Mouse (Mus musculus) erythroblast, embryonic 14.5 days (primary cell): ENCODE data around the gene Fer1l5. TPM values are rescaled to one million over a fixed set of nuclear protein-coding genes. Genes with fewer than 3 reads are reported as not detected.

Experiments used
- H3K27me3 ChIP-seq: 2 replicates; pipeline ENCODE4 v1.6.1; 2012; ENCODE audit warnings: inconsistent platforms; ENCODE audit not compliant: control insufficient read depth
- H3K36me3 ChIP-seq: 2 replicates; pipeline ENCODE4 v1.6.1; 2012; ENCODE audit warnings: mild to moderate bottlenecking, inconsistent platforms; ENCODE audit not compliant: control insufficient read depth
- H3K4me1 ChIP-seq: 2 replicates; pipeline ENCODE4 v1.6.1; 2012; ENCODE audit warnings: inconsistent platforms; ENCODE audit not compliant: control insufficient read depth
- H3K4me3 ChIP-seq: replicated peaks from 2 replicates; pipeline ENCODE3; 2012; ENCODE audit warnings: moderate library complexity, mild to moderate bottlenecking, inconsistent platforms
- H3K9me3 ChIP-seq: 2 replicates; pipeline ENCODE4 v1.6.1; 2012; ENCODE audit warnings: low read length, inconsistent platforms, mixed read lengths; ENCODE audit not compliant: control insufficient read depth
- GATA1 ChIP-seq: IDR thresholded peaks from 2 replicates; pipeline ENCODE4 v1.6.1; 2012; ENCODE audit warnings: low read length, inconsistent platforms, mixed read lengths
- TAL1 ChIP-seq: IDR thresholded peaks from 3 replicates; pipeline ENCODE4 v1.6.1; 2012; ENCODE audit warnings: low read length, inconsistent platforms, mixed read lengths
- polyA plus RNA-seq: library from polyadenylated mRNA; stranded (reverse); fragments of >175 nt; gene quantifications from 2 replicates; pipeline ENCODE4 v1.2.3, GENCODE M21; 2012

Gene Fer1l5
- polyA plus RNA-seq, 1 experiment = not detected

GRCm38 (mm10) chr1:36444471-36445464 lies 72.7 kb downstream of the Fer1l5 start, which contains the start of gene Lman2l:
Gene Lman2l, minus strand, starts transcription at chr1:36445271.
- Histone ChIP-seq H3K36me3 (peaks cover 17% of the 10 kb centered on the region), H3K9me3 (peaks cover 3% of the 10 kb centered on the region; the same call in 1 of the 2 replicates)
- TF ChIP-seq TAL1 (no peak), GATA1 (no peak)

GRCm38 (mm10) chr1:36445508-36445907 lies 73.4 kb downstream of the Fer1l5 start:
- TF ChIP-seq TAL1 (no peak), GATA1 (no peak)
- H3K36me3 ChIP-seq = peaks cover 17% of the 10 kb centered on the region
- peaks cover 3% of the 10 kb centered on the region; the same call in 1 of the 2 replicates for H3K9me3 ChIP-seq
- no peaks in the 10 kb centered on the region for H3K27me3 ChIP-seq
- H3K4me1 ChIP-seq = peaks cover 17% of the 10 kb centered on the region
- H3K4me3 ChIP-seq = peak overlapping the region; percentile 96

More at GRCm38 (mm10) chr1:36444471-36445464, 72.7 kb downstream of the Fer1l5 start, which contains the start of gene Lman2l:
- Histone ChIP-seq H3K4me3 (peak within 1 kb of the TSS; percentile 96), H3K27me3 (no peaks in the 10 kb centered on the region), H3K4me1 (peaks cover 17% of the 10 kb centered on the region)

GRCm38 (mm10) chr1:36446106-36446824 lies 74.2 kb downstream of the Fer1l5 start:
- Histone ChIP-seq H3K27me3 (no peaks in the 10 kb centered on the region), H3K9me3 (peaks cover 3% of the 10 kb centered on the region; the same call in 1 of the 2 replicates), H3K4me3 (no peak overlapping the region), H3K4me1 (peaks cover 17% of the 10 kb centered on the region), H3K36me3 (peaks cover 15% of the 10 kb centered on the region)
- TF ChIP-seq GATA1 (no peak), TAL1 (no peak)

- TF ChIP-seq GATA1 (no peak), TAL1 (no peak)
- no peaks in the 10 kb centered on the region for H3K27me3 ChIP-seq
- H3K9me3 ChIP-seq = peaks cover 3% of the 10 kb centered on the region; the same call in 1 of the 2 replicates
- peaks cover 17% of the 10 kb centered on the region for H3K4me1 ChIP-seq
- peaks cover 12% of the 10 kb centered on the region for H3K36me3 ChIP-seq
- no peak overlapping the region for H3K4me3 ChIP-seq
These were observed 74.8 kb downstream of the Fer1l5 start for GRCm38 (mm10) chr1:36446841-36447240.

GRCm38 (mm10) chr1:36454055-36454815 lies 82.1 kb downstream of the Fer1l5 start:
- H3K9me3 ChIP-seq = peaks cover 4% of the 10 kb centered on the region; the same call in 1 of the 2 replicates
- H3K4me1 ChIP-seq = peaks cover 3% of the 10 kb centered on the region
- TF ChIP-seq TAL1 (no peak), GATA1 (no peak)
- H3K36me3 ChIP-seq = no peaks in the 10 kb centered on the region
- H3K4me3 ChIP-seq = no peak overlapping the region
- H3K27me3 ChIP-seq = no peaks in the 10 kb centered on the region

- Histone ChIP-seq H3K4me3 (no peak overlapping the region), H3K27me3 (no peaks in the 10 kb centered on the region), H3K4me1 (peaks cover 3% of the 10 kb centered on the region), H3K9me3 (peaks cover 3% of the 10 kb centered on the region; the same call in 1 of the 2 replicates), H3K36me3 (no peaks in the 10 kb centered on the region)
- no peak for TF ChIP-seq GATA1
These were observed 85.4 kb downstream of the Fer1l5 start for GRCm38 (mm10) chr1:36457388-36458014.

GRCm38 (mm10) chr1:36458169-36458568 lies 86.1 kb downstream of the Fer1l5 start:
- no peaks in the 10 kb centered on the region for H3K27me3 ChIP-seq
- H3K4me1 ChIP-seq = peaks cover 3% of the 10 kb centered on the region
- no peak overlapping the region for H3K4me3 ChIP-seq
- peaks cover 3% of the 10 kb centered on the region; the same call in 1 of the 2 replicates for H3K9me3 ChIP-seq
- H3K36me3 ChIP-seq = no peaks in the 10 kb centered on the region
- TF ChIP-seq TAL1 = no peak
- TF ChIP-seq GATA1 = no peak

GRCm38 (mm10) chr1:36461829-36462228 lies 89.7 kb downstream of the Fer1l5 start:
- no peaks in the 10 kb centered on the region for H3K36me3 ChIP-seq
- no peaks in the 10 kb centered on the region for H3K9me3 ChIP-seq
- peaks cover 3% of the 10 kb centered on the region for H3K4me1 ChIP-seq
- H3K4me3 ChIP-seq = no peak overlapping the region
- TF ChIP-seq GATA1 = no peak
- no peak for TF ChIP-seq TAL1
- no peaks in the 10 kb centered on the region for H3K27me3 ChIP-seq
